Mouse (Mus musculus) neural tube, embryonic 10.5 days (tissue): ENCODE data around the gene Tnfsfm13.
"Not testable (repeated sequence)": the region's sequence is repeated elsewhere in the genome, so short reads cannot be mapped to it uniquely, and the experiment has no call there.

Experiments
- DNase-seq: peaks from one replicate; pipeline ENCODE4 v3.0.0-alpha.2; 2017; ENCODE audit warnings: low spot score; ENCODE audit errors: extremely low spot score

Tnfsfm13 gene

DNA sequence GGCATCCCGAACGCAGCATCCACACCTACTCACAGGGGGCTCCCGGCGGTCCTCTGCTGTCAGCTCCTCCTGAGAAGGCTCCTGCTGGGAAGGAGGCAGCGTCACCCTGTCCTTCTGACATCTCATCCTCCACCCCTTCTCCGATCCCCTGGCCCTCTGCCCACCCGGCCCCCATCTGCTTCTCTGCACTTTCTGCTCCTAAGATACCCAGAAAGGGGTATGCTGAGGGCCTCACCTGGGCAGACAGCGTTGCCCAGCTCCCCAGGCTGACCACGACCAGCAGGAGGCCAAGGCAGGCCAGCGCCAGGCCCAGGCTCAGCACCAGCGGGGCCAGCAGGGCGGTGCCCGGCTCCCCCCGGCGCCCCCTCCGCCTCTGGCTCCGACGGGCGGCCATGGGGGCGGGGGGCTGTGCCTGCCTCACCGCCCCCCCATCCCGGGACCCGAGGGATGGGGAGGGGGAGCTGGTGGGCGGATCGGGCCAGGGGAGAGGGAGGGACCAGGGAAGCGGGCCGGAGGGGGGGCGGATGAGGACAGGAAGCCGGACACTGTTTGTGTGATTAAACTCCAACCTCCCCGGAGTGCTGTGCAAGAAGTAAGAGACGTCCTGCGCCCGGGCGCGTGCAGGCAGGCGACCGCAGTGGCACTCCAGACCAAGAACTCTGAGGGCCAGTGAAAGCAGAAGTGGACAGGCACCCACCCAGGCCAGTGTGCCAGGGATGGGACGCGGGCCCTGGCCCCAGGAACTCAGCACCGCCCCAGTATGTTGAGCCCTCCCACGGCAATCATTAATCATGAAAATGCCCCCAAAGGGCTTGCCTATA is at the start of gene Tnfsfm13, which contains the start of gene Tnfsf12:
Gene Tnfsfm13 (minus strand): TSS at position 738 of the 821 bp plus-strand sequence.
Gene Tnfsf12 (minus strand): TSS at position 489 of the 821 bp plus-strand sequence.
- DNase-seq = peak; percentile 66

DNA sequence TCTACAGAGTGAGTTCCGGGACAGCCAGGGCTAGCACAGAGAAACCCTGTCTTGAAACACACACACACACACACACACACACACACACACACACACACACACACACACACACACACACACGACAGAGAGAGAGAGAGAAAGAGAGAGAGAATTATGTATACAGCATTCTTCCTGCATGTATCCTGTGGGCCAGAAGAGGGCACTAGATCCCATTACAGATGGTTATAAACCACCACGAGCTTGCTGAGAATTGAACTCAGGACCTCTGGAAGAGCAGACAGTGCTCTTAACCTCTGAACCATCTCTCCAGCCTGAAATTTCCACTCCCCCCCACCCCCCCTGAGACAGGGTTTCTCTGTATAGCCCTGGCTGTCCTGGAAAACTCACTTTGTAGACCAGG is 35.5 kb upstream of the Tnfsfm13 start:
- DNase-seq = not testable (repeated sequence)

DNA sequence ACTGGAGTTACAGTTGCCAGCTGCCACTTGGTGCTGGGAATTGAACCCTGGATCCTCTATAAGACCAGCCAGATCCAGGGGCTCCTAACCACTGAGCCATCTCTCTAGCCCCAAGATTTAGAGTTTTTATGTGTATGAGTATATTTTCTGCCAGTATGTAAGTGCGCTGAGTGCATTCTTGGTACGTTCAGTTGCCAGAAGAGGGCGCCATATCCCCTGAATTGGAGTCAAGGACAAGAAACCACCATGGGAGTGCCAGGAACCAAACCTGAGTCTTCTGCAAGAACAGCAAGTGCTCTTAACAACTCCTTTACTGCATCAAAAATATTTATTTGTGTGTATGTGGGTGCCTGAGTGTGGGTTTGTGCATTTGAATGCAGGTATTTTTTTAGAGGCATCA is 33.2 kb upstream of the Tnfsfm13 start:
- DNase-seq = peak; percentile 49

- no peak for DNase-seq
These were observed 30.1 kb upstream of the Tnfsfm13 start for GRCm38 (mm10) chr11:69725951-69726350.

DNA sequence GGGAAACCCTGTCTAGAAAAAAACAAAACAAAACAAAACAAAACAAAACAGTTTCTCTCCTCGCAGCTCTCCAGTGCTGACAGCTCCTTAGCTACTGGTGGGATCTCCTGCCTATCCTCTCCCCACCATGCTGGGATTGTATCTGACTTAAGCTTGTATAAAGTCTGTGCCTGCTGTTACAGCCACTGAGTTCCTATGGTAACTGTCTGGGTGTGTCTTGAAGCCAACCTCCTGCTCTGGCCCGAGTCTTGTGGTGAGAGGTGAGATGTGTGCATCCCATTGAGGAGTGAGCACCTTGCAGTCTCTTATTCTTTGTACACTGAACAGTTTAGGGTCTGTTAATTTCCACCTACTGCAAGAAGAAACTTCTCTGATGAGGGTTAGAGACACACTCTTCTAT is 27.2 kb upstream of the Tnfsfm13 start:
- DNase-seq = no peak

DNA sequence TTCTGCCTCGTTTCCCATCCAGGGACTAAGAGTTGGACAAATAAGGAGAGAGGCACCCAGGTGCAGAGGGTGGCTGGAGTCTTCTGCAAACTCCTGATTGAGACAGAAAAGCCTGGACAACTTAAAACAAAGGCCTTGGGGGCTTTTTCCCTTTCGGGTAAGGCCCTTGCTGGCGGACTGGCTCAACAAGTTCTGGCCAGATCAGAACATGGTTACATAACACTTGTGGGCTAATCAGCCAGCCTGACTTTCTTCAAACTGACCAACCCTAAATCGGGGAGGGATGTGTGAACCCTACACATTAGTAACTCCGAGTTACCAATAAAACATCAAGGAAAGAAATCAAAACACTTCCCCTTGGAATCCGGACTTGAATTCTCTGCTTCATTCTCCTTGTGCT is 25.0 kb upstream of the Tnfsfm13 start:
- no peak for DNase-seq

DNA sequence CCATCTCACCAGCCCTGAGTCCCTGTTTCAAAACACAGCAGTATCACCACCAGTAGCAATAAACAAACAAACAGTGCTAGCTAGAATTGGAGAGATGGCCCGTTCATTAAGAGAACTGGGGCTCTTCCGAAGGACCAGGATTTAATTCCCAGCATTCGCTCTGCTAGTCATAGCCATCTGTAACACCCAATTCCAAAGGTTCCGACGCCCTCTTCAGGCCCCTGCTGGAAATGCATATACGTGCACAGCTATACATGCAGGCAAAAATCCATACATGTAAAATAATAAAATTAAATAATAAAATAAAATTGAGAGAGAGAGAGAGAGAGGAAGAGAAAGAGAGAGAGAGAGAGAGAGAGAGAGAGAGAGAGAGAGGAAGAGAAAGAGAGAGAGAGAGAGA is 23.5 kb upstream of the Tnfsfm13 start:
- DNase-seq = no peak

- no peak for DNase-seq
These were observed 22.8 kb upstream of the Tnfsfm13 start for GRCm38 (mm10) chr11:69718661-69719060.

- no peak for DNase-seq
These were observed 21.1 kb upstream of the Tnfsfm13 start for GRCm38 (mm10) chr11:69716953-69717352.

GRCm38 (mm10) chr11:69715929-69716328 is 20.0 kb upstream of the Tnfsfm13 start:
- peak; percentile 43 for DNase-seq

DNA sequence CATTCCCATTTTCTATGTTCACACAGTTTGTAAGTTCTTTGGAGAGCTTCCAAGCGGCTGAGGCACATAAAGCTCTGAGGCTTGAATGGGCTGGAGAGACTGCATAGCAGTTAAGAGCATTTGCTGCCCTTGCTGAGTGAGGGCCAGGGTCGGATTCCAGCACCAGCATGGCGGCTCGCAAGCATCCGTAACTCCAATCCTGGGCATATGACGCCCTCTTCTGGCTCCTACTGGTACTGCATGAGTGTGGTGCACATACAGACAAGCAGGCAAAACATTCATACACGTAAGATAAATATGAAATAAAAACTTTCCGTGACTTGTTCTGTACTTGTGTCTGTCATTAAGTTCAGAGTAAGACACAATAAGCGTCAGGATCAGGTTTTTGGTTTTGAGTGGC is 19.6 kb upstream of the Tnfsfm13 start:
- DNase-seq = peak; percentile 45

- peak; percentile 40 for DNase-seq
These were observed 18.9 kb upstream of the Tnfsfm13 start for GRCm38 (mm10) chr11:69714636-69715329.

GRCm38 (mm10) chr11:69712954-69713672 is 17.2 kb upstream of the Tnfsfm13 start:
- no peak for DNase-seq

DNA sequence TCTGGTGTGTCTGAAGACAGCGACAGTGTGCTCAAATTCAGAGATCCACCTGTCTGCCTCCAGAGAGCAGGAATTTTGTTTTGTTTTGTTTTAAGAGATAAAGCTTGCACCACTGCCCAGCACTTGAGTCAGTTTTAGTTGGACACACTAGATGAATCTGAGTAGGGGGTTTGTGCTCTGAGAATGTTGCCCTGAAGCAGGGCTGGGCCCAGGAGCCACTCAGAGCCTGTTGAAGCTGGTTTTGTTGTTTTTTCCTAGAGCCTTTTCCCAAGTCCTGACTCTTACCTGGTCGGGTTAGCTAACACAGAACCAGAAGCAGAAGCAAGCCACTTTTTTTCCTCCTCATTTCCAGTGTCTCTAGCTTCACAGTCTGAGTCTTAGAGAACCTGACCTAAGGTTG is 15.2 kb upstream of the Tnfsfm13 start:
- DNase-seq = no peak

GRCm38 (mm10) chr11:69710470-69710869 is 14.6 kb upstream of the Tnfsfm13 start:
- DNase-seq = no peak

- DNase-seq = no peak
These were observed 13.9 kb upstream of the Tnfsfm13 start for GRCm38 (mm10) chr11:69709554-69710446.

DNA sequence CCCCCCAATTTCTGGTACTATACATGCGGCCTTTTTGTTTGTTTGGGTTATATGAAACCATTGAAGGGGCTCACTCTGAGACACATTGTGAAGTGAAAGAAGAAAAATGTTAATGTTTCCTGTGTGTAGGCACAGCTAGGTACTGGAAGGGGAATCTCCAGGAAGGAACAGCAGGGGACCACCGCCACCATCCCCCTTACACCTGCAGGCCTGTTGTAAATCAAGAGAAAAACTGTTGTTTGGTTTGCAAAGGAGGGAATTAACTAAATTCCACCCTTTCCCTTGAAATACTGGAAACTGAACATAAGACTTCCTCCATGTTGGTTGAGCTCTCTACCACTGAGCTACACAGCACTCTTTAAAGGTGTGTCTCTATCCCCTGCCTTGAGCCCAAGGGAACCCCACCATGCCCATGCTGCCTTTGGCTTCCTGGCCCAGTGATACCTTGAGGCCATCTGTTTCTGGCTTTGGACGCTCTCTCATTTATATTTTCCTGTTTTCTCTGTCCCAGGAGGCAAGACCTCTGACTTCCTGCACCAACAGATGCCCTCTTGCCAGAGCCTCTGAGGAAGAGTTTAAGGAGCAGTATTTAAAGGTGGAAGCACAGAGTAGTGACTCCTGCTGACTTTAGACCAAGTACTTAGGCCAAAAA is 12.8 kb upstream of the Tnfsfm13 start:
- DNase-seq = no peak

DNA sequence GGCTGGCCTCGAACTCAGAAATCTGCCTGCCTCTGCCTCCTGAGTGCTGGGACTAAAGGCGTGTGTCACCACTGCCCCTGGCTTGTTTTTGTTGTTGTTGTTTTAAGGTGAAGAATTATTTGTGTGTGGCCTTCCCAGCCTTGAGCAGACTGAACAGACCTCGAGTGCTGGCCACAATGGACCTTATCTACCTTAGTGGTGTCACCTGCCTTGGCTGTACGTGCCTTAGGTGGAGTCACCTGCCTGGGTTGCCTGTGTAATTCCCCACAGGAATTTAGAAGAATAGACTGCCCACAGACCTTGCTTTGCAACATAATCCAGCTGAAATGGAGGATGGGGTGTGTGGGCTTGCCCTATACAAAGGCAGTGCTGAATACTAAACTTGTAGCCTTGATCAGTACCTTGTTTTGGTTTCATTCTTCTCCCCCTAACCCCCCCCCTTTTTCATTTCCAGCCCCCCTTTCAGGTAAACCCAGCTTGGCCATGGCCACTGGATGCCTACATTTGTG is 12.0 kb upstream of the Tnfsfm13 start:
- DNase-seq = no peak

DNA sequence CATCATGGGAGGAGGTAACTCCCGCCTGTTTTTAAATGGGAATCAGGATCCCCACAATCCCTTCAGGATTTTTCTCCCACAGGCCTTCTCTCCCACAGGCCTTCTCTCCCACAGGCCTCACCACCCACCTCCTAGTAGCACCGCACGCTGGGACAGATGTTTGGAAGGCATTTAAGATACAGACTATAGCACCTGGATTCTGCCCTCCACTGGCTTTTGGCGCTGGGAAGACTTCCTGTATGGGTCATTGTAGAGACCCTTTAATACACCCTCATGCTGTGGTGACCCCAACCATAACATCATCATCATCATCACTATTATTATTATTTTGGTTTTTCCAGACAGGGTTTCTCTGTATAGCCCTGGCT is 11.6 kb upstream of the Tnfsfm13 start:
- no peak for DNase-seq

GRCm38 (mm10) chr11:69706775-69707479 is 11.0 kb upstream of the Tnfsfm13 start:
- DNase-seq = no peak
